Mouse (Mus musculus): ENCODE measurements around the gene Ube2h.

DNA sequence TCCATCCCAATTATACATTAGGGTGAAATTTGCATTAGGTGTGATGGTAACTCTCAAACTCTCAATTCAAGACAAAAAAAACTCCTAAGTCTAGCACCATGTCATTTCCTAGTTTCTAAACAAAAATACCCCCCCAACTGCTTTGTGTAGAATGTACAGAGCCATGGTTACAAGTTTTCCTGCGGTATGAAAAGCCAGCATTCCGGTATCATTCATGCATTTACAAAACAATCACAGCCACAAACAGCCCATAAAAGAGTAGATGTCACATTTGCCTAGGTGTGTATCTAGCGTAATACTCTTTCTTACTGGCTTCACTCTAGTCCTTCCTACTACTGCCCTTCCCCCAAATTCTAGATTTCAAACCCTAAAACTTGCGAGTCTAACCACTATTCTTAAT lies 2.2 kb downstream of the Ube2h start:
- TF ChIP-seq CTCF (IDR thresholded peaks at IDR 0.05) (no peak), POLR2A (IDR thresholded peaks at IDR 0.05; ENCODE audit: insufficient read depth, low read depth, low read length) (no peak)

Measured in heart, adult 2 months (tissue).